Mouse (Mus musculus): ENCODE data around the gene Selenot.
"Not testable (repeated sequence)": the region's sequence is repeated elsewhere in the genome, so short reads cannot be mapped to it uniquely, and the experiment has no call there.

Selenot gene

DNA sequence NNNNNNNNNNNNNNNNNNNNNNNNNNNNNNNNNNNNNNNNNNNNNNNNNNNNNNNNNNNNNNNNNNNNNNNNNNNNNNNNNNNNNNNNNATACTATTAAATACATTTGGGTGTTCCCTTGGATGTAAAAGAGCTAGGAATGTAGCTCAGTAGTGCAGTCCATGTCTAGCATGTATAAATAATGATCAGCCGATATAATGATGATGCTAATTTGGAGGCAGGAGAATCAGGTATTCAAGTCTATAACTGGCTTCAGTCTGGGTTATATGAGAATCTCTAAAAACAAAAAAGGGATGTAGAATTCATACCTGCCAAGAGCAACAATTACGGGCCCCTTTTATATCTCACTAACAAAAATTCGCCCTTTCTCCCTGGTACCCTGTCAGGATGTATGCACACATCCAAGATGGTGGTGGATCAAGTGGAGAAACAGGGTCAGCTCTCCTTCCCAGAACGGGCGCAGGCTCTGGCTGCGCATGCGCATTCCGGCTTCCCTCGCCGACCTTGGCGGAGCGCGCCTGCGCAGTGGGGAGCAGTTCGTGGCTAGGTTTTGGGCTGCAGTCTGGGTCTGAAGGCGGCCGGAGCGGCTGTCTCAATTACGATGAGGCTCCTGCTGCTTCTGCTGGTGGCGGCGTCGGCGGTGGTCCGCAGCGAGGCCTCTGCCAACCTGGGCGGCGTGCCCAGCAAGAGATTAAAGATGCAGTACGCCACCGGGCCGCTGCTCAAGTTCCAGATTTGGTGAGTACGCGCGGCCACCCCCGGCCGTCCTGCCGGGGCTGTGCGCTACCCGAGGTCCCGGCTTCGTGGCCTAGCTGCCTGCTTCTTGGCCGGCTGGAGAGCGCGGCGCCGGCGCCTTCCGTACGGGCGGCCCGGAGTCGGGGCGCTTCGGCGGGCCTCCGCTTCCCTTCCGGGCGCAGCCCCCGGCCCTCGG, at the start of gene Selenot:
Selenot (plus strand) TSS at position 500 of the 930 bp plus-strand sequence.
- DNase-seq (ENCODE audit: low spot score in 2 of 2) = peak; percentile 91 to 95

DNA sequence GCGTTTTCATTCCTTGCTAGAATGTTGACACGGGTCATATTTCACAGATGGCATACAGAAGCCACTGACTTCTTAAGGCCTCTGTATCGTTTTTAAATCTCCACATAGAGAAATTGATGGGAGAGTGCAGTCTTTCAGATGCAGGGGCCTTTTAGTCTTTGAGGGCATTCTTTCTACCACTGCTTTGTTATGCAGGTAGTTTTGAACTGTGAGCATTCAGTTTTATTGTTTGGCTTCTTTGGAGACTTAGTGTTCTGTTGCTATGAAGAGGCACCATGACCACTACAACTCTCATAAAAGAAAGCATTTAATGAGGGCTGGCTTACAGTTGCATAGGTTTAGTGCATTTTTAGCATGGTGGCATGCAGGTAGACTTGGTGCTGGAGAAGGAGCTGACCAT, 39.9 kb upstream of the Selenot start:
- no peak for DNase-seq (ENCODE audit: low spot score in 2 of 2)

DNA sequence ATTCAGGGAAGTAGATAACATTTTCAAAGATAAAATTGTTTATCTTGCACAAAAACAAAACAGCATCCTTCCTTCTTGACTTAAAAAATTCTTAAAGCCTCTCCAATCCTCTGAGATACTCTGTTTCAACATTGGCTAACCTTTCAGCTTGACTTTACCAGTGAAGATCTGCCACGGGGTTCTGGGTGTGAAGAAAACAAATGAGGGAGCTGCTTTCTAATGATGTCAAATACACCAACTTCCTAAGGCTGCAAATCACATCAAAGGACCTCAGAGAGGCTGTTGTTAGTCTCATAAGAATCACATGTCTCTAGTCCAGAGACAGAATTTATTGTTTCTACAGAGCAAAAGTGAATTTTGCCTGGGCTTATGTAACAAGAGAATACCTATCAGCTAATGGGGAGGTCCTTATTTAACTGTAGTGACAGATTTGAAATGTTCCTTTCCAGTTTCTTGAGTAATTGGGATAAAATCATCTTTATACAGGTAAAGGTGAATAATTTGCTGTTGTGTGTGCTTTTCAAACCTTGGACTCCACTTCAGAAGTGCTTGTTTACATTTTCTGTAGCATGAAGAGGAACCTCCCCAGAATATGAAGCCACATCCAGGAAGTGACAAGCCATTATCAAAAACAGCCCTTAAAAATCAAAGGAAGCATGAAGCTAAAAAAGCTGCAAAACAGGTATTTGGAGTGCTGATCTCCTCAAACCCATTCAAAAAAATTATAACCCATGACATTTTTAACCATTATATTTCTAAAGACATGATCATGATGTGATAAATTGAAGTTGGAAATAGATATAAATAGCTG, 24.2 kb upstream of the Selenot start:
- no peak for DNase-seq (ENCODE audit: low spot score in 2 of 2)

DNA sequence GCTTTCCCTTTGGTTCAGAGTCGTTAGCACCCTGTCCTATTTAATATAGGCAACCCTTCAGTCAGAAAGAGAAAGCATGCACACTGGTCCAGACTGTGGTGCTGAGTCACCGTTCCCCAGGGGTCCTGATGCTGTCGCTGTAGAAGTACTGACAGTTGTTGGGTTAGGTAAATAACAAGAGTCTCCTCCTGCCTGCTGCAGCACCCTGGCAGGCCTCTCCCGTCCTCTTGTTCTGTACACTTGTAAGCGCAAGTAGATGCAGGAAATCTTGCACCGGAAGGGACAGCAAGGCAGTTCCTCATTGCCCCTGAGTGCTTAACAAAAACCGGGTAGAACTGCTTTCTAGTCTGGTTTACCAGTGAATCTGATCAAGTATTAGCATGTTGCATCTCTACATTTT, 19.8 kb upstream of the Selenot start:
- DNase-seq (ENCODE audit: low spot score in 2 of 2) = no peak

DNA sequence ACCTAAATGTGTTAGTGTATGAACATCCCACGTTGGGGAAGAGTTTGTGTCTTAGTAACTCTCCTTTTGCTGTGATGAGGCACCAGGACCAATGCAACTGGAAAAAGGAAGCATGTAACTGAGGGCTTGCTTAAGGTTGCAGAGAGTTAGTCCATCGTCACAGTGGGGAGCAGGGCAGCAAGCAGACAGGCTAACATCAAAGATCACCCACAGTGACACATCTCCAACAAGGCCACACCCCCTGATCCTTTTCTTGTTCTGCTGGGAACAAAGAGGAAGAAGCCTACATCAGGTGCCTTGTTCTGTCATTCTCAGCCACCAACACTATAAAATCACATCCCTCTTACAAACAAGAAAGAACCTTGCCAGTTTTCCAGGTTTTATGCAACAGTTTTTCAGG, 16.5 kb upstream of the Selenot start:
- no peak for DNase-seq (ENCODE audit: low spot score in 2 of 2)

DNA sequence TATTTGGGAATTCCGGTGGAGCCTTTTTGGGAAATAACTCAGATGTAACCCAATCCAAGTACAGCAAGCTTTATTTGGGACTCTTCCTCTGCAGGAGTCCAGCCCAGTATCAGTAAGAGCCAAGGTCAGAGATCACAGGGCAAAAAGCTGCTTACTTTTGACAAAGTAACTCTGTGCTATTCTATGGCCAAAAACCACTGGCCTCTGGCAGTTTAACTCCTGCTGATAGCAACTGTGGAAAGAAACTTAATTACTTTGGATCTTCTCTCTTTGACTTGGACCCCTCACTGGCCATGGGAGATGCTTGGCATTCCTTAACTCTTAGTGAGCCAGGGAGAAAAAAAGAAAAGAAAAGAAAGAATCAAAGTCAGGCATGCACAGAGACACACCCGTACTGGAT, 15.0 kb upstream of the Selenot start:
- DNase-seq (ENCODE audit: low spot score in 2 of 2) = no peak

DNA sequence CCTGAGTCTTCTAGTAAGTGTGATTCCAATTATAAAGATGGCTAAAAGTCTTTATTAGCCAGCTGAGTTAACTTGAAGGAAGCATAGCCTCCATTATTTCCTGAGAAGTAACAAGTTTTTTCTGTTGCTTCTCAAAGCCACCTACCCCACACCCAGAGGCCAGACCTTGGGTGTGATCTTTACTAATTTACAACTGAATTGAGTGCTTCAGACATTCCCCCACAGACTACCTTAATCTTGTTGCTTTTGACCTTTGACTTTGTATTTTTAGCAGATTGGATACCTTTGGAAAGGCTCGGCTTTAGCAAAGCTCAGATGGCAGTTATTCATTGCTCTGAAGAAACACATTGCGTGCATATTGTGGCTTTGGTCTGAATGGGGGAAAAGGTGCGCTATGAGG, 5.6 kb upstream of the Selenot start:
- no peak for DNase-seq (ENCODE audit: low spot score in 2 of 2)

DNA sequence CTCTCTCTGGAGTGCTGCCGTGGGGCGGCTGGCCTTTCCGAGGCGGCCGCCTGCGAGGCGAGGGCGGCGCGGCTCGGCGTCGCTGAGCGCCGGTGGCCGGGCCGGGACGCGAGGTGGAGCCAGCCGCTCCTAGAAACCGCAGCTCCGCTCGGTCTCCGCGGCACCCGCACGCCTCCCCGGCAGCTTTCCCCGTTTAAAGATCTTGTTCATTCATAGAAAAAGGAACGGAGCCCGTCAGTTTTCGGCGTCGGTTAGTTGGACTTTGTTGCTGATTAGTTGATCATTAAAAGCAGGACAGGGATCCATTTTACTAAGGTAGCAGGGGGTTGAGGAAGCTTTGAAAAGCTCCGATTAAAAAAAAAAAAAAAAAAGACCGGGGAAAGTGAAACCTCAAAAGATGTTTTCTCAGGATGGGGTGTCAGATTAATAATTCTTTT, 649 bp downstream of the Selenot start:
- peak; percentile 20 to 51 for DNase-seq (ENCODE audit: low spot score in 2 of 2)

DNA sequence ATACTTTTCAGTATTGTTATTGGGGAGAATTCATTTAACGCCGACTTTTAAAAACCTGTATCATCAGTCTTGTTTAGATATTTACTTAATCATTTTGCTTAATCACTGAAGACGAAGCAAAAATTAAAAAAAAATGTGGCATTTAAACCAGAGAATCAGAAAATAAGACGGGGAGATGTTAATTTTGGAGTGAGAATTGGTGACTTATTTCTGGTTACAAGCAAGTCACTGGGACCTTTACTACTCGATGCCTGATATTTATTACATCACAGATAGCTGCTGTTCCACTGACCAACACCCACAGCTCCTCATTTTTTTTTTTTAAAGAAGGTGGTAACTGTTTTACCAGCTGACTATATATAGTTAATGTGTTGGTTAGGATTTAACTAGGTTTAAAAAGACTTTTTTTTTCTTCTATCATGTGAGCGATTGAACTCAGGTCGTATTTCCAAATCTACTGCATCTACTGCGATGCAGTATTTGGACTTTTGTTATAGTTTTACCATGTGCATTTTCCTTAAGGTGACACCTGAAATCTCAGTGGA, 1.1 kb downstream of the Selenot start:
- DNase-seq (ENCODE audit: low spot score in 2 of 2) = no peak

DNA sequence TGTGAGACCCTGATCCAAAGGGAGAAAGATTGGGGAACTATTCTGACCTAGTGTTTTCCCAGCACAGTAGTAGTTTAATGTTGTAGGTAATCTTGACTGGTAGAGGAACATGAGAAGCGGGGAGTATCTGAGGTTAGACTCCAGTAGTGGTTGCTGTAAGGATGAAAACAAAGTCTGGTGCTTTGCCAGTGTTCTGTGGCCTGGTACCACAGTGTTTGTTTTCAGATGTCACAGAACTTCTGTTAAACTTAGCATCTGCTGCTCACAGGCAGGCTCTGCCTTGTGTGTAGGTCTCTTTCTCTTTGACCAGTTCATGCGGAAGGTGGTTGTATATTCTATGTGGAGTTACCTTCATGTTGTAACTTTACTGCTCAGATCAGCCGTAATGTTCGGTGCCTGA, 5.1 kb downstream of the Selenot start:
- DNase-seq (ENCODE audit: low spot score in 2 of 2) = no peak

DNA sequence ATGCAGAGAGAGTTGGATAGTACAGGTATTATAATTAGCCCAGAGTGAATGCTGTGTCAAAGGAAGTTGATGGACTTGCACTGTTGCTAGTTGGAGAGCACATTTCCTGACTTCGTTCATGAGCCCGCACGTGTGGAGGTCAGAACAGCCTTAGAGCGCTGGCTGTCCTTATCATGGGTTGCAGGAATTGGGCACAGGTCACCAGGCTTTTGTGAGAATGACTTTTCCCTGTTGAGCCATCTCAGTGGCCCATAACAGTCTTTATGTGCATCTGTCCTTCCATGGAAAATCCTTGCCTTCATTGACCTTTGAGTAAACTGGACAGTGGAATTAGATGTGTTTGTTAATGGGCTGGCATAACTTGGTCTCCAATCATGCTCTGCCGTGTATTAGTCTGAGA, 5.9 kb downstream of the Selenot start:
- DNase-seq (ENCODE audit: low spot score in 2 of 2) = no peak

DNA sequence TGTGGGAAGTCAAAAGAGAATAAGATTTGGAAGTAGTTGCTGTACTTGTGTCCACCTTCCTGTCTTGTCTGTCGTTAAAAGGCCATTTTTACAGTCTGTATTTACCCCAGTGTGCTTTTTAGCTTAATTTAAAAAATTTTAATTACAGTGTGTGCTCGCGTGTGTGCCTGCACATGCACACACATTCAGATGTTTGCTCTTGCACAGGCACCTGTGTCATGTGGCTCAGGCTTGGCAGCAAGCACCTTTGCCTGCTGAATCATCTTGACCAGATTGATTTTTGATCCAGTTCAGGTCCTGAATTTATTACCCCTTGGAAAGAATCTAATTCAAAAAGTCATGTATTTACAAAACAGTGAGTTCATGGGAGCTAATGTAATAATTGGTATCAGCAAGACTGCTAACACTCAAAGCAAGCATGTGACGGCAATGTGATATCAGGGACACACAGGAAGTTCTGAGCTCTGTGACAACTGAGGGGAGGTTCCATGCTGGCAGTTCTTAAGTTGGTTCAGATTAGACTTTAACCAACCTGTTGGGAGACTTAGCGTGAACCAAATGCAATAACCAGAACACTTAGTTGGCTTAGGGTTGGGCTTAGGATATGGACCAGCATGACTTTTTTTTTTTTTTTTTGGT, 6.5 kb downstream of the Selenot start:
- DNase-seq (ENCODE audit: low spot score in 2 of 2) = no peak

DNA sequence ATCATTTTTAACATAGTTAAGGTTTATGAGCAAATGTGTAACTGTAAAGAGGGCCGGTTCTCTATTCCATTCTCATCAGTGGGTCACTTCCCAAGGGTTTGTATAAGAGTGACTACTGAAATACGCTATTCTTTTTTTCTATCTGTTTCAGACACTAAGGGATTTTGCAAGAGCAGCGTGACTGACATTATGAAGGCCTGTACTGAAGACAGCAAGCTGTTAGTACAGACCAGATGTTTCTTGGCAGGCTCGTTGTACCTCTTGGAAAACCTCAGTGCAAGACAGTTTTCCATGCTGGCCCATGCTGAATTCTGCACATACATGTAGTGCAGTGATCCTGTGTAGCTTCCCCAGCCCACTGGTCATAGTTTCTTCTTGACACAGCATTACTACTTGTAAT, 14.1 kb downstream of the Selenot start:
- not testable (repeated sequence) for DNase-seq (ENCODE audit: low spot score in 2 of 2)

DNA sequence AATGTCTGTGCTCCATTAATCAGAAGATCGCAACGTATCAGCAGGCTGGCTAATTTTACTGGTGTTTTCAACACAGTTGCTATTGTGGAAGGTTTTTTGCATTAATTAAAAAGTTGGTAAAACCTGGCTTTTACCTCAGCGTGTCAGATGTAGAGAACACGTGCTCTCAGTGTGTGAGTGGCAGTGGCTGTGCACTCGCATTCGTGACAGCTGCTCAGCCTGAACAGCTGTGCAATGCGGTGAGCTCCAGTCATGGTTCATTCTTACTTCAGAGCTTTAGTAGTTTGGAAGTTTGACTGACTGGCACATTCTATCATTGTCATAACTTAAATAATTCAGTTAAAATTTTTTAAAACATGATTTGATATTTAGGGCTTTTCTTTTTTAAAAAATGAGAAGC, 16.2 kb downstream of the Selenot start:
- not testable (repeated sequence) for DNase-seq (ENCODE audit: low spot score in 2 of 2)

DNA sequence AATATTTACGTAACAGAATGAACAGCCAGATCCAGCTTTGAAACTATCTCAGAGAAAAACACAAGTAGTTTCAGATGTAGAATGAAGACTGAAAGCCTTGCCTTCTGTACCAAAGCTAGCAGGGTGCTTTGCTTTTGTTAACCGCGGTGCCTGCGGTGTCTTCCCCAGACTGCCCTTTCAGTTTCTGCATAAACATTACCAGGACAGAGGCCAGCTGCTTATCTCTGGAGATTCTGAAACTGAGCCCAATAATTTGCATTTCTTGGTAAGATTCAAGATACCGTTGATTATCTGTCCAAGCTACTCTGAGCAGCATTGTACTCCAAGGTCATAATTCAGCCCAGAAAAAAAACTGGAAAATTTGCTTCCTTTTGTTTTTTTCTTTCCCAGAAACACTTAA, 17.2 kb downstream of the Selenot start:
- no peak for DNase-seq (ENCODE audit: low spot score in 2 of 2)

DNA sequence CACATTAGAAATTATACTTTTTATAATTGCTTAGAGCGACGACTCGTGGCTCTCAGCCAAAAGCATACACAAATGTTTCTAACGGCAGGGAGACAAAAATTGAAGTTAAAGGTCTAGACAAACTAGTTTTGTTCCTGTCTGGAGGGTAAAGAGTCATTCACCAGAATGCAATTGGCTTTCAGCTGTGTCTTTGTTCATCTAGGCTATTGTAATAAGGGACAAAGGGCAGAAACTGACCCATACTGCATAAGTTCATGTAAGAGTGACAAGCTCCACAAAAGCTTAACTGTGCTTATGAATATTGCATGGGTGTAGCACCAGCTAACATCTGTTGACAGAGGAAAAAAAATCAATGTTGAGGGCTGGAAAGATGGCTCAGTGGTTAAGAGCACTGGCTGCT, 32.1 kb downstream of the Selenot start:
- DNase-seq (ENCODE audit: low spot score in 2 of 2) = no peak

DNA sequence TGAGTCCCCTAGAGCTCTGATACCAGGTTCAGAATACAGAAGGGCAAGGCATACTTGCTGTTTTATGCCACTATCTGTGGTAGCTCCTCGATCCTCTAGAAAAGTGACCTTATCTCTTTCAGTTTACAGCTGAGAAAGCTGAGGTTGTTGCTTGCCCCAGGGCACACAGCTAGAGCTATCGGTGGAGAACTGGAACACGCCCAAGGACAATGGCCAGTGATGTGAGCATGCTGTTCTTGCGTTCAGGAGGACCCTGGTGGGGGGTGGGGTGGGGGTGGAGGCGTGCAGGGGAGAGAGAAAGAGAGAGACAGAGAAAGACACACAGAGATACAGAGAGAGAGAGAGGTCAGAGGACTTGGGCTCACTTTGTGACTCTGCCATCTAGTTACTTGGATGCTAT, 33.5 kb downstream of the Selenot start:
- DNase-seq (ENCODE audit: low spot score in 2 of 2) = no peak

DNA sequence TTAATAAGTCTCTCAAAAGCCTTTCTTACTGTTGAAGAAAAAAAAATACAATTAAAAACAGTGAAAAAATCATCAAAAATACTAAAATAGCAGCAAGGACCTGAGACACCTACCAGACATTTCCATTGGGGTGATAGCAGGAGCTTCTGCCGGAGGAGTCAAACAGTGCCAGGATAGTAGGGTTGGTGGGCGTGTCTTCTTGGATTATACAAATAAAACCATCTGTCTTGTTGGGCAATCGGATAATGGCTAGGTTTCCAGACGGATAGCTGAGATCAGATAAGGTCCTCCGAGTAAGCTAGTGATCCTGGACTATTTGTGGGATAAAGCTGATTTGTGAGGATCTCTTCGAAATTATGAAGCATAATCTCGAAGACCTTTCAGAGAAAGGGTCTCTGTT, 44.6 kb downstream of the Selenot start:
- DNase-seq (ENCODE audit: low spot score in 2 of 2) = no peak

DNA sequence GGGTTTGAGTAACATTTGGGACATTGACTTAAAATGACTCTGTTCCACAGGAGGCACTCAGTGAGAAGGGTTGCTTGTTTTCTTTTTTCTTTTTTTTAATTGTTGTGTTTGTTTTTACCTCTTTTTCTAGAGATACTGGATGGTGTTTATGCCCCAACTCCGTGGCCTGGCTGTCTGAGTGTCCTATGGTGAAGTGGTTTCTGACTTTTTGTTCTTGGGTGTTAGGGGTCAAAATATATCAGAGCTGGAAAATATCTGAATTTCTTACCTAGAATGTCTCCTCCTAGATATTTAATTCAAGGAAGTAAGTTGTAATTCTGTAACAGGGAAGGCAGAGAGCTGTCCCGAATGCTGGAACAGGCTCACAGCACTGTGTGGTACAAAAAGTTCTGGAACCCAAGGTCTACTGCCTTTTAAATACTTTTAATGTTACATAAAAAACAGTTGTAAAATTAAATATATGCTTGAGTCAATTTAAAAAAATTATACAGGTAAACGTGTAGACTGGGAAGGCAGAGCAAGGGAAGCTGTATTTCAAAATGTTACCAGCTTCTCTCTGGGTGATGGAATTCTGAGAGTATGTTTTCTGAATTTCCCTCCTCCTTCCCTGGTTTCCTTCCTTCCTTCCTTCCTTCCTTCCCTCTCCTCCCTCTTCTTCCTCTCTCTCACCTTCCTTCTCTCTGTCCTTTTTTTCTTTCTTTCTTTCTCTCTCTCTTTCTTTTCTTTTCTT, 46.4 kb downstream of the Selenot start:
- DNase-seq (ENCODE audit: low spot score in 2 of 2) = no peak

DNA sequence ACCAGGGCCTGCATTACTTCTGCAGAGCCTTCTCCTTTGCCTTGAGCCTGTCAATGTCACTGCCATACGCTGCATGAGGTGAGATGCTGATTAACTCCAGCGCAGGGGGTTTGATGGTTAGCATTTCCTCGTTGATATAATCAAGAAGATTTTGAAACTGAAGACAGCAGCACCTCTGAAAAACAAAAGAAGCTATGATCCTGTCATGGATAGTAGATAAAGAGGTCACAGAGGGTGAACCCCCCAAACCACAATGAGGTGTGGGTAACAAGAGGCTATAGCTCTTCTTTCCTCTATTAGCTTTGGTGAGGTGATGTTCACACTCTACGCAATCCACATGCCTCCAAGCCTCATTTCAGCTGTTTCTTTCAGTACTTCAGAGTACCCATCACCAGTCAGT, 48.5 kb downstream of the Selenot start:
- DNase-seq (ENCODE audit: low spot score in 2 of 2) = no peak

DNA sequence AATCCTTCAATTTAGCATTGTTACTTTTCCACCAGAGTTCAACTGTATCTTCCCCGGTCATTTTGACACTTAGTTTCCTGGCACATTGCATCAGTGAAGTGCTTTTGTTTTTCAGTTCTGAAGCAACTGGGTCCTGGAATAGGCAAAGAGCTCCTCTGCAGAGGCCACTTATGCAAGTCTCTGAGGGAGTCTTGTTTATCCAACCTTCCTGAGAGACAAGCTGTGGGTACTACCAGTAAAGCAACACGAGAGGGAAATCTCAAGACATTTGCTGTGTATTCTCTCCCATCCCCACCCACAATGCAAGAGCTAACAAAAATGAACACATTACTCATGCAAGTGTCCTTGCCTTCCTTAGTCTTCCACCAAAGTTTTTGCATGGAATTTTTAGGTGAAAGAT, 55.3 kb downstream of the Selenot start:
- no peak for DNase-seq (ENCODE audit: low spot score in 2 of 2)
